Mouse (Mus musculus) v-Abl transformed pro-B cells (cell line): ENCODE measurements around the gene Ngrn.

Source experiments
- in situ Hi-C, 2 experiments: fragments of 400-800 bp; cut with MboI; formaldehyde crosslinking; loops; one replicate each; pipeline ENCODE4 v1.15.1; 2025; ENCODE audit not compliant: unreplicated experiment in 2 of 2

Ngrn gene

GRCm38 (mm10) chr7:80255981-80256380, 5.0 kb upstream of the Ngrn start:
- in situ Hi-C loops, result loop anchor here in 1 of 2 experiments (5.0 to 10.0 kb wide), 2 partner anchors 114 to 241 kb away; no protein-coding TSS in a partner anchor

GRCm38 (mm10) chr7:80257706-80258105, 3.3 kb upstream of the Ngrn start:
- in situ Hi-C loops, result loop anchor here in 1 of 2 experiments (5.0 to 10.0 kb wide), 2 partner anchors 115 to 243 kb away; no protein-coding TSS in a partner anchor

- in situ Hi-C loops, result no loop called here
Measured at GRCm38 (mm10) chr7:80261372-80261990, 466 bp downstream of the Ngrn start.

- in situ Hi-C loops, result no loop called here
Measured at GRCm38 (mm10) chr7:80264606-80265005, 3.6 kb downstream of the Ngrn start.

- in situ Hi-C loops, result no loop called here
Measured at GRCm38 (mm10) chr7:80267764-80268163, 6.7 kb downstream of the Ngrn start.

- in situ Hi-C loops, result no loop called here
Measured at GRCm38 (mm10) chr7:80268897-80269750, 8.1 kb downstream of the Ngrn start, which contains the start of gene Vps33b. Vps33b (plus strand) TSS chr7:80269649.

- in situ Hi-C loops, result no loop called here
Measured at GRCm38 (mm10) chr7:80269751-80270255, 8.8 kb downstream of the Ngrn start.

- in situ Hi-C loops, result no loop called here
Measured at GRCm38 (mm10) chr7:80273456-80273855, 12.4 kb downstream of the Ngrn start.

GRCm38 (mm10) chr7:80276374-80276773, 15.4 kb downstream of the Ngrn start:
- in situ Hi-C loops, result no loop called here

GRCm38 (mm10) chr7:80280032-80280431, 19.0 kb downstream of the Ngrn start:
- in situ Hi-C loops, result no loop called here

GRCm38 (mm10) chr7:80280998-80281397, 20.0 kb downstream of the Ngrn start:
- in situ Hi-C loops, result no loop called here

GRCm38 (mm10) chr7:80281646-80282045, 20.6 kb downstream of the Ngrn start:
- in situ Hi-C loops, result no loop called here

GRCm38 (mm10) chr7:80283226-80283918, 22.4 kb downstream of the Ngrn start:
- in situ Hi-C loops, result no loop called here

- in situ Hi-C loops, result no loop called here
Measured at GRCm38 (mm10) chr7:80284391-80284790, 23.4 kb downstream of the Ngrn start.

GRCm38 (mm10) chr7:80285725-80286124, 24.7 kb downstream of the Ngrn start:
- in situ Hi-C loops, result no loop called here

- in situ Hi-C loops, result no loop called here
Measured at GRCm38 (mm10) chr7:80287736-80288135, 26.7 kb downstream of the Ngrn start.

GRCm38 (mm10) chr7:80294062-80294763, 33.2 kb downstream of the Ngrn start, which contains the start of gene Prc1:
Prc1 (plus strand) TSS chr7:80294450.
- in situ Hi-C loops, result no loop called here

GRCm38 (mm10) chr7:80294764-80295648, 34.0 kb downstream of the Ngrn start:
- in situ Hi-C loops, result no loop called here

GRCm38 (mm10) chr7:80296462-80296861, 35.4 kb downstream of the Ngrn start:
- in situ Hi-C loops, result no loop called here
